Mouse (Mus musculus): Measurements from ENCODE around the gene Nek11.
A peak's percentile ranks its signal among the peaks of the same experiment; 100 is the strongest.

Gene Nek11

DNA sequence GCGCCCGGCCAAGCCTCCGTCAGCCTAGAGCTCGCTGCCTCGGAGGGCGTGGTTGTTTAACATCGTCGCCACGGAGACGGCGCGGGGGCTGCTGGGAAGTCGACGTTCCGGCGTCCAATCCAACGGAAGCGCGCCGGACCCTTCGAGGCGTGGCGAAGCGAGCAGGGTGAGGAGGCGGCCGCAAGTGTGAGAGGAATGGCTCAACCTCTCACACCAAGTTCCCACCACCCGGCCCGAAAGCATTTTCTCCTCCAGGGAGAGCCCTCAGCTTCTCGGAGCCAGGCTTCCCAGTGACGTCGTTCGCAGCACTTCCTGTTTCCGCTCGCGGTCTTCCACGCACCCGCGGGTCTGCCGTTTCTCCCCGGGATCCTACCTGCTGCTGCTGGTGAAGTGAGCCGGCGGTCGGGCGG lies at the start of gene Nek11, which contains the start of gene Aste1:
TSS of gene Nek11 (minus strand) at position 307 of the 410 bp plus-strand sequence.
TSS of gene Aste1 (plus strand) at position 175 of the 410 bp plus-strand sequence.
- peak; percentile 77 for DNase-seq (ENCODE audit: extremely low read depth, low read depth)

DNA sequence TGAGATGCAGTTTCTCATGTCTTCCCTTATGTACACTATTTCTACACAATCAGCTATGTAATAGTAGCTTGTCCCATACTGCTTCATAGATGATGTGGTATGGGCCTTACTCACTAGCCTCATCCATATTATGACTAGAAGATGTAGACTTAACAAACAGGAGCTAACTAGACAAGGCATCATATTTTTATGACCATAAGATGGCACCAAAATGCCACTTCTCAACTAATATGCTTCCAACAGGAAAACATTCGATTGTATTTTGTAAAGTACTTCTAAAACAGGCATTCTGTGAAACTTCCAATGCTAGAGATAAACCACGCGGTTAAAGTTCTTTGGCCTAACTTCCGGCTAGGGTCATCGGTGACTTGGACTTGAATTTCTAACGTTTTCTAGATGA lies 13.2 kb upstream of the Nek11 start:
- no peak for DNase-seq (ENCODE audit: extremely low read depth, low read depth)

DNA sequence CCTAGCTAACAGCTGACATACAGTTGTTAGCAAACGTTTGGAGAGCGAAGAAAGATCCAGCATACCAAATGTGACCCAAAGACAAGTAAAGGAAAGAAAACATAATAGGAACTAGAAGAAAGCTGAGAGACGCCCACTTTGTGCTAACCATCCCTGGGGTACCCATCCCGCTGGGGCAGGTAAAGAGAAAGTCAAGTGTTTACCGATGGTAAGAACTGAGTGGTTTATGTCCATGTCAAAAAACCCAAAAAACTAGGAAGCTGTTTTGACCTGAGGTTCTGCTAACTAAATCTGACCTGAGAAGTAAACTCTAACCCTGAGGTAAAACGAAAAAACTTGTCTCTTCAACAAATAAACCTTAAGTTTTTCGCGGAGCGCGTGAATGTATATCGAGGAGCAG lies 604 bp downstream of the Nek11 start:
- DNase-seq (ENCODE audit: extremely low read depth, low read depth) = no peak

DNA sequence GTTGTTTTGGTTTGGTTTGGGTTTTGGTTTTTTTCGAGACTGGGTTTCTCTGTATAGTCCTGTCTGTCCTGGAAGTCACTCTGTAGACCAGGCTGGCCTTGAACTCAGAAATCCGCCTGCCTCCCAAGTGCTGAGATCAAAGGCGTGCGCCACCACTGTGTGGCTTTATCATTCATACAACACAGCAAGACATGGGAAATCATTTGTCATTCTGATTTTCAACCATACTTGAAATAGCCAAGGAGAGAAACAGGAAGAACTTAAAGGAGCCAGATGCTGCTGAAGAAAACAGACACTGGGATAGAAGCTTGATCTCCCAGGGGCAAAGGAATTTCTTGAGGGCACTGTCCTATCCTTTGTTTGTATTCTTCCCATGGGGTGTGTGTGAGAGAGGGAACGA lies 4.7 kb downstream of the Nek11 start:
- DNase-seq (ENCODE audit: extremely low read depth, low read depth) = no peak

DNA sequence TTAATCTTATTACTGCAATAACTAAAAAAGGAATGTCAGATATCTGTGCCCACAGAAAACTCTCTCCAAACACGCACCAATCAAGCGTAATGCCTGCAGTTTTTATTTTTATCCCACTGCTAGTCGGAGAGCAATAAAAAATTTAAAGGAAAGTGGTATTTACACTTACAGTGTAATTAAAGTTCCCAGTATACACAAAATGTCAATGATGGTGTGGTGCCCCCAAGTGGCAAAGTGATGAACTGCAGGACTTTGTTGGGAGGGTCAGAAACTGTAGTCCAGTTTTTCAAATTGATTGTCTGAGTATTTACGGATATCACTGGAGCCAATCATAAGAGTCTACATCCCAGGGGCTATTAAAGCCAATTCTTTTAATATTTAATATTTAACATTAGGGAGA lies 6.0 kb downstream of the Nek11 start:
- DNase-seq (ENCODE audit: extremely low read depth, low read depth) = peak; percentile 36

DNA sequence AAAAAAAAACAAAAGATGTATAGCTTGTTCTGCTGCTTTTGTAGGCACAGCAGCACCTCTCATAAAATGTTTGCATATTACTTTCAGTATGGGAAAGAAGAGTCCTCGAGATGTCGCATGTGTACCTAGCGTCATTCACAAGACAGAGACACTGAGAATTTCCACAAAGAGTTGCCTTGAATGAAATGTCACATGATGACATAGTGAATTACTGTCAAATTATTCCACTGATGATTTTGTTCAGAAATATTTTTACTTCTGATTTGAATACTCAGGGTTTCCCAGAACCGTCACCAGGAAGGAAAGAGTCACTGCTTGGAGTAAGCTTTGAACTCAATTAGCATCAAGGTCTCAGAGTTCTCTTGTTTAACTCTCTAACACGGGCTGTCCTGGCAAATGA lies 7.9 kb downstream of the Nek11 start:
- no peak for DNase-seq (ENCODE audit: extremely low read depth, low read depth)

DNA sequence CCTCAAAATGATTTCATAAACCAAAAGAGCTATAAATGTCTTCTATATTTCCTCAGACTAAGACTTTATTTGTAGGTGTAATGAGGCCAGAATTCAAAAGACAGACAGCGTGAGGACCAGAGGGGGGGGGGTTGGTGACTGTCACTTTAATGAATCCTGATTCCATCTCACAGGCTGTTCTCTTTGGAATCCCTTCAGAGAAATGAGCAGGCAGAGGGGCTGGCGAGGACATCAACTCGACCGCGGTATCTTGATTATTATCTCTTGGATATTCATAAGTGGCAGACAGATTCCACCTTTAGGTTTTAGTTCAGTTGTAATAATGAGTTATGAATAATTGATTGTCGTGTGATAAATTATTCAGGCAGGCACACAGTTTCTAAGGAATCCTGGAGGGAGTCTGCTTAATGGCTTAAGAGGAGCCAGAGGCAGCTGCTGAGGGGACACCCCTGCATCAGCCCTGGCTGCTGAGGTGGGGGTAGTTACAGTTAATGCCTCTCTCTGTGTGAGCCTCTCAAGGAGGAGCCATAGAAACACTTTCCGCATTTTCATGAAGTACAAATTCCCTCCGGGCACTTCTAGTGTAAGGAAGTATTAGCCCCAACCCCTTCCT lies 15.7 kb downstream of the Nek11 start:
- no peak for DNase-seq (ENCODE audit: extremely low read depth, low read depth)

DNA sequence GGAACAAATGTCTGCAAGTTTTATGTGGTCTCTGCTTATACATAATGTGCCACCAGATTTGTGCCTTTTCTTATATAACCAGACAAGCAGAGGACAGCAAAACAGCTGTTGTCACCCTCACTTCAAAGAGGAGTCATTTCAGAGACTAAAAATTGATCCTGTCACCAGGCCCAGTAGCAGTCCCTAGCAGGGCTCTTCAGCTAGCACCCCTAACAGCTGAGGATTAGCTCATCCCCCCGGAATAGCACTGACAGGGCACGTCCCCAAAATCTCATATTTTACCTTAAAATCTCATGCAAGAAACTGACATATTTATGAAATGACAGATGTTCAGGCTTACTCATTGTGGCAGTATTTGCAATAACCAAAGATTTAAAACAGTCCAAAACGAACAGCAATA lies 17.7 kb downstream of the Nek11 start:
- DNase-seq (ENCODE audit: extremely low read depth, low read depth) = no peak

DNA sequence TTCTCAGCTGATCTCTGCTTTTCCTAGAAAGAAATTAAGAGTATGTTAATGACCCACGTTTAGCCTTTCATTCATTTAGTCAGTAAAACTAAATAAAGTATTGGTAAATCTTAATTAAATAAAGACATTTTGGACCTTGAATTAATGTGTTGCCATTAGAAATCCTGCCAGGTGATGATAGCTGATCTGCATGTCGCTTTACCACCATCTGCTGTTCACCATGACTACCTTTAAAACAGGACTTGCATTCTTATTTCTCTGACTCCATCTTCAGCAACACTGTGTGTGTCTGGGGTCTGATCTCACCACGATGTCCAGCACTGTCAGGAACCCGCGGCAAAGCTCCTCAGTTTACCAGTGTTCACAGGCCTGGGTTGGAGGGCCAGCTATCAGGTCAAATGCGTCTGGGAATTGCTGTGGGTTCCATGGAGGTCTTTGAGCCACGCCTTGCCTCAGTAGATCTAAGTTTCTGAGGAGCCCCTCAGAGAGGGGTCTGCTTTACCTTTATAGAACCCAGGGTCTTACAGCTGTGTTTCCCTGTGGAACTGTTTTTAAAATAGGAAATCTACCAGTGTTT lies 18.3 kb downstream of the Nek11 start:
- DNase-seq (ENCODE audit: extremely low read depth, low read depth) = no peak

DNA sequence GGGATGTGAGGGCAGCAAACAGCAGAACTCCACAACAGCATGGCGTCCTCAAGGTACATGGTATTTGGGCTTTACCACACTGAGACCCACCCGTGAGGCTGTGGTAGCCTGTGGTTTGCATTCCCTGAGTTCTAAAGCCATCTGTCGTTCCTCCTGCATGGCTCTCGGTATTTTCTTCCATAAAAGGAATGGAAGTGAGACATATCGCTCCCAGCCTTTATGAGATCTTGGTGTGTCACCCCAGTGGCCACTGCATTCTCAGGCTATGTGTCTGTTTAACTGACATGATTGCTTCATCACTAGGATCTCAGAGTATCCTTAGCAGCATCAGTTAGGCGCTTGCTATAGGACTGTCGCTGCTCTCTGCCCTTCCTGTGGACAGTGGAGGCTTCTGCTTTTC lies 18.9 kb downstream of the Nek11 start:
- DNase-seq (ENCODE audit: extremely low read depth, low read depth) = no peak

DNA sequence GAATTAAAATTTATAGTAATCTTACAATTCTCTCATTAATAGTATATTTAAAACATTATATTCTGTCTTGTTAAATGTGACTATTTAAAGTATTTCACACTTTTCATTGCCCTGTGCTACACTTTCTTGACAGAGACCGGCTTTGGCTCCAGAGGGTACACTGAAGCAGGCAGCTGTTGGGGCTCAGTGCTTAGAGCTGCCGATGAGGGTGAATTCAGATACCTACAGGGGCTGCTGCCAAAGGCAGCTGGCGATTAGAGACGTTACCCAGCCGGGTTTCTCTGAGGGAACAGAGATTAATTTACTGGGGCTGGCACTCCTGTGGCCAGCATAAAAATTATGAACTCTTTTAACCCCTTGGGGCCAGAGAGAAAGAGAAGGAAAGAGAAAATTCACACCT lies 21.0 kb downstream of the Nek11 start:
- no peak for DNase-seq (ENCODE audit: extremely low read depth, low read depth)

DNA sequence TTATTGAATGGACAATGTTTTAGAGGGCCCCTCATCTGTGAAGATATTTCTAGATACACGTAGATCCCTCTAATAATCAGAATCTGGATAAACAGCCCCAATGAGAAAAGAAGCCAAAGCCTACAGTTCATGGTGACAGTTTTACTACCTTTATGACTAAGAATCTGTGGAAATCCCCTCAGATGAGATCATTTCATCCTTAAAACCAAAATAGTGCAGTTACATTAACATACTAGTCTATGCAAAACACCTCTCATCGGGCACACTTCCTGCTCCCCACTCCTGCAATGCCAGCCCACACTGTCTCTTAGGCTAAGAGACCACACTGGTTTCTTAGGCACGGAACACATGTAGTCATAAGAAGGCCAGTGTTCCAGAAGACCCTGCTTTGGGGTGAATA lies 26.7 kb downstream of the Nek11 start:
- DNase-seq (ENCODE audit: extremely low read depth, low read depth) = no peak

DNA sequence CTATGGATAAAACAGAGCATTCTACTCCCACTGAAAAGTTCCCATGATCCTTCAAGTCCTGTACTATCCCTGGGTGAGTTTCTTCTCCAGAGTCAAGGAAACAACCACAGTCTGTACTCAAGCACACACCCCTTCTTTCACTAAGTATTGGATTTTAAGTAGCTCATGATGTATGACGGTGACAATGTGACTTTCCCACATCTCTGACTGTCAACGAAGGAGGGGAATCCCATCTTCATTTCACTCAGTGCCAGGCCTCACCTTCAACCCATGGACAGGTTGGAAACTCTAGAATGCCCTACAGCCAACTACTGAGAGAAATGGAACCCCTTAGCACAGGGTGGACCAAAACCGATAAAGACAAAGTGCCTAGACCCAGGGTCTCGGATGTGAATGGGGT lies 29.1 kb downstream of the Nek11 start:
- DNase-seq (ENCODE audit: extremely low read depth, low read depth) = no peak

DNA sequence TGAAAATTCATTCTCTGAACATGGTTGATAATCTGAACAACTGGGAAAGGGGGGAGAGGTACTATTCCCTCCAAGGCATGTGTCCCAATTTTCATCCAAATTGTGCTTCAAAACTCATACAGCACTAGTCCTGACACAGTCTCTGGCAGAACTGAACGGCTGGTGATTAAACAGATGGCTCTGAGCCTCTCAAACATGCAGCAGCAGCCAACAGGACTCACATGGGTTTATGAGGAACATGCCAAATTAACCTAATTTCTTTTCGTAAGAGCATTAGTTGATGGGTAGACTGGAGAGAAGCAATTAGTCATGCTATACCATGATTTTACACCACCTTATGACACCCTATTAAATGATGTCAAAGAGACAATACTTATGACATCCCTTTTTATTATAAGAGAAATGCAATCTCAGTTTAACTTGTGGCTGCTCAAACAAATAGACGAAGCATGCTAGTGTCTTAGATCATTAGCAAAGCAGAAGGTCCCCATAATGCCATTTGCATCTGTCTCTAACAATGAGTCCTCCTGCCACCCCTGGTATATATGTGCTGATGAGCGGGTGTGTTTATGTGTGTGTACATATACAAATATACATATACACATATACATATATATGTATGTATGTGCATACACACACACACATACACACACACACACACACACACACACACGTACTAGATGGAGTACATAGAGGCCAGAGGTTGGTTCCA lies 31.6 kb downstream of the Nek11 start:
- DNase-seq (ENCODE audit: extremely low read depth, low read depth) = no peak

DNA sequence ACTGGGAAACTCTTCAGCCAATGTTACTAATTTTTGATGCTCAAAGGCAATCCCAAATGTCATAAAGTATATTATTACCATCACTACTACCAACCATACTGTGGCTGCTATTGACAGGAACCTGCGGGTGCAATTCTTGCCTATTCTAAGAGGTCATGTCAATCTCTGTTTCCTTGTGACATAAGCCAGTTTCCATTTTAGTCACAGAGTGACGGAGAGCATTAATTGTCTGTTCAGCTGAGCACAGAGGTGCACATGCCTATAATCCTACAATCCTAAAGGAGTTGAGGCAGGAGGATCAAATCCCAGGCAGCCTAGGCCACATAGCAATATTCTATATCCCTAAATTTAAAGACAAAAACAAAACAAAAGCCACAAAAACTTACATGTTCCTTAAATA lies 33.1 kb downstream of the Nek11 start:
- DNase-seq (ENCODE audit: extremely low read depth, low read depth) = no peak

DNA sequence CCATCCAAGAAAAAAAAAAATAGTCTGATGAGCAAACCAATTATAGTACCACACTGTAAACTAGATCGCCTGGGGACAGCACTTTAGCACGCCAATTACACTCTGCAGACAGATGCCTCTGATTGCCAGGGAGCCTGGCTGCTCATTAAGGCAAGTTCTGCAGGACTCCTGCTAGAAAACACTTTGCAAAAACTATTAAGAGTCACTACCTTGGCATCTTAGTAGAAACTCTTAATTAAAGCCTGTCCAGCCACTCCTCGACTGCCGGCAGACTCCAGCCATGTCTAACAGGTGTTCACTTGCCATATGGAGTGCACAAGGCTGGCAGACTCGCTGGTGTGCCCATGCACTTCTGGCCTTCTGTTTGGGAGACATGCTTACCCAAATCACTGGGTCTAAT lies 46.3 kb downstream of the Nek11 start:
- DNase-seq (ENCODE audit: extremely low read depth, low read depth) = no peak

DNA sequence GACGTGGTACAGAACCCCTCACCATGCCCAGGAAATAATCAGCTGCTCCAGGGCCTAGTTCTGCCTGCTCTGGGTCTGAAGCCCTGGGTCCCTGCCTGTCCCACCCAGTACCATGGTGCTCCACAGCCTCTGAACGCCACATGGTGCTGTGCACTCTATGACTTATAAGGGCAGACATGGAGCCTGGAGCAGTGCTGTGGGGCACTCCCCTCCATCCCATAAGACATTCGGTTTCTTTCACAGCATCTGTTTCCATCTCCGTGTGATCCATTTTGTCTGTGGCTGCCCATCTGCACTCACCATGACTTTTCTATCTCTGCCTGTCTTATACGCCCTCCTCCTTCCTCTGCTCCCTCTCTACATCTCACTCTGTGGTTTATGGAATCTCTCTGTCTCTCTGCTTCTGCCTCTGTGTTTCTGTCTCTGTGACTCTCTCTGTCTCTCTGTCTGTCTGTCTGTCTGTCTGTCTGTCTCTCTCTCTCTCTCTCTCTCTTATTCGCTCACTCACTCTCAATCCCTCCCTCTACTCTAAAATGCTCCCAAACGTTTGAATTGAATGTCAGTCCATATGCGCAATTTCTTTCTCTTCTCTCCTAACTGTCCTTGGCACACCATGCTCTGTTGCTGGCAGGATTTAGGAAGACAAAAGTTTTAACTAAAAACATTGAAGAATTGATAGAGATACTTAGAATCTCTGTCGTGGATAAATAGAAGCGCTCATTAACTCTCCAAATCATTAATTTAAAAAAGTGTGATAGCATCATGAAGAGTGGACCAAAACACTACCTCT lies 46.9 kb downstream of the Nek11 start:
- no peak for DNase-seq (ENCODE audit: extremely low read depth, low read depth)

DNA sequence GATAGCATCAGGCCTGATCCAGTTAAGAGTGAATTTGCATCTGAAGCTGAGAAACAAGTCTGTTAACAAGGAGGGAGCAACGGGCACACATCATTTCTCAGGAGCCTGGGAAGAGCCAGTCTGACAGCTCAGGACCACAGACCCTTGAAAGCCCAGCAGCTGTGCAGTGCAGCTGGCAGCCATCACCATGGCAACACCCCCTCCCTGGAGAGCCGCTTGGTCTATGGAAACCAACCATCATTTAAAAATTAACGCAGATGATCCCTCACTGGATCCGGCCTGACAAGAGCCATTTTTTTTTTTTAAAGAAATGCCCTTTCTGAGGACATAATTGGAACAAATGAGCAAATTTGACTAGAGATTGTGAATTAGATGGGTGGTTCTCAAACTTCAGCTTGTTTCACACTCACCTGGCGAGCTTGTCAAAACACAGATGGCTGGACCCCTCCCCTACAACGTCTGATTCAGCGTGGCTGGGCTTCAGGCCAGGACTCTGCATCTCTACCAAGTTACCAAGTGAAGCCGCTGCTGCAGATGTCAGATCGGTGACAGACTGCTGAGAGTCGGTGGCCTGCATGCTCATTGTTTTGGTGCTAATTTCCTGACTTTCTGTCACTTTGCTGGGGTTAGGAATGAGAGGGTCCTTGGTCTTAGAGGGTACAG lies 52.2 kb downstream of the Nek11 start:
- DNase-seq (ENCODE audit: extremely low read depth, low read depth) = no peak

DNA sequence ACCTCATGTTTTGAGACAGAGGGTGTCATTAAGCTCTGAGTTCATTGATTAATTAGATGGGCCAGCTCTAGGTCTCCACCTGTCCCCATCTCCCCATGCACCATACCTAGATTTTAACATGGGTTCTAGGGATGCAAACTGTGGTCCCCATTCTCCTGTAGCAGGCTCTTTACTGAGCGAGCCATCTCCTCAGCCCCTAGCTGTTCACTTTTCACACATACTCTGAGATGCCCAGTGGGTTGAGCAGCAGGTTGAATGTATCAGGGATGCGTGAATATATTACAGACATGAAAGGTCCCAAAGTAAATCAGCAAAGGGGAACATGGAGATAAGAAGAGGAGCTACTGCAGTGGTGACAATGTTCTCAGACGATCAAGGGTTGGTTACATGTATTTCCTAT lies 52.8 kb downstream of the Nek11 start:
- DNase-seq (ENCODE audit: extremely low read depth, low read depth) = no peak

DNA sequence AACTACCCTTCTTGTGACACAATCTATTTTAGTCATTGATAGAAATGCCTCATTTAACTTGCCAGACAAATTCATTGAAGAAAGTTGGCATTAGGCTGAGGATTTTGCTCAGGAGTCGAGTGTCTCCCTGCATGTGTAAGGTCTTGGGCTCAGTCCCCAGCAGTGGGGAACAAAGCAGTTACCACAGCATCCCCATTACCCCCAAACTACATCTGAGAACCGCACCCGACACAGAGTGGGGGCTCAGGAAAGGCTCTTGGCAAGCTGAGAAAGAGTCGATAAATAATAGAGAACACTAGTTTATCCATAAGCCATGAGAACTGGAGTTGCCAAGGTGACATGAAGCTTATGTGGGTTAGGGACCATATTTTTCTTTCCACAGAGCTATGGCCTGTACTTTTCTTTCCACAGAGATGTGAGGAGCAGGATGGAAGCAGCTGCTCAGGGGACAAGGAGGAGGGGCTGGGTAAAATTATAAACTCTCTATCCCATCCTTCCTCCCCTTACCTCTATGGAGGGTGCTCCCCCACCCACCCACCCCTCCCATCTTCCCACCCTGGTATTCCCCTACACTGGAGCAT lies 62.8 kb downstream of the Nek11 start:
- DNase-seq (ENCODE audit: extremely low read depth, low read depth) = no peak

DNA sequence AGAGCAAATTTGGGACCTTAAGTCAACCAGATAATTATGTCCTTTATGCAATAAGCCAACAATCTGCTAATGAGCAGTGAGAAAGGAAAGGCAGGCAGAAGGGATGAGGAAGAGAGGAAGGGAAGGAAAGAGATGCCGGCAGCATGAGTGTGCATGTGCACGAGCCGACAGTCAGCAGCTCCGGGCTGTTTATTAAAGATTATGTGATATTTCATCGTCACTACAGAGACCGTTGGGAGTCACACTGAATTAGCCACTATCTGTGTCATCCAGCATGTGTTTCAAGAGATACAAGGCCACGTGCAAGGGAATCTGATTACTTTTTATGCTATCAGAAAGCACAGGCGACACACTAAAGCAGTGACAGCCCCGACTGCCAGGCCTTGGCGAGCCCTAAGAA lies 73.5 kb downstream of the Nek11 start:
- DNase-seq (ENCODE audit: extremely low read depth, low read depth) = no peak
